Mouse (Mus musculus): Measurements from ENCODE around the gene Ifi205. TPM values are rescaled to one million over a fixed set of nuclear protein-coding genes. Genes with fewer than 3 reads are reported as not detected.

The Ifi205 gene
- polyA plus RNA-seq, 1 experiment from 2014 or later, result not detected

Other genes with a start within 250 kb of the Ifi205 start
- 0.31 TPM in 1 of 2 replicates, not detected in the other for gene Ifi211, start 118.8 kb downstream of the Ifi205 start, polyA plus RNA-seq (2015; fragmentation: Nextera tagmentation; extraction: Ambion mirVana)
- gene Mndal, start 89.3 kb downstream of the Ifi205 start, polyA plus RNA-seq (2015; fragmentation: Nextera tagmentation; extraction: Ambion mirVana), result 0.59 and 0.78 TPM in 2 replicates
- gene Ifi203, start 89.1 kb downstream of the Ifi205 start, polyA plus RNA-seq (2015; fragmentation: Nextera tagmentation; extraction: Ambion mirVana), result 0.21 and 0.85 TPM in 2 replicates
- gene Ifi202b, start 49.1 kb downstream of the Ifi205 start, polyA plus RNA-seq (2015; fragmentation: Nextera tagmentation; extraction: Ambion mirVana), result not detected in 2 replicates
- gene Olfr433, start 8.9 kb upstream of the Ifi205 start, polyA plus RNA-seq (2015; fragmentation: Nextera tagmentation; extraction: Ambion mirVana), result not detected in 2 replicates
- gene Olfr432, start 17.4 kb upstream of the Ifi205 start, polyA plus RNA-seq (2015; fragmentation: Nextera tagmentation; extraction: Ambion mirVana), result not detected in 2 replicates
- not detected in 2 replicates for gene Olfr430, start 34.8 kb upstream of the Ifi205 start, polyA plus RNA-seq (2015; fragmentation: Nextera tagmentation; extraction: Ambion mirVana)
- gene Olfr429, start 52.5 kb upstream of the Ifi205 start, polyA plus RNA-seq (2015; fragmentation: Nextera tagmentation; extraction: Ambion mirVana), result not detected in 2 replicates
- not detected in 2 replicates for gene Olfr427, start 65.1 kb upstream of the Ifi205 start, polyA plus RNA-seq (2015; fragmentation: Nextera tagmentation; extraction: Ambion mirVana)
- gene Olfr231, start 89.4 kb upstream of the Ifi205 start, polyA plus RNA-seq (2015; fragmentation: Nextera tagmentation; extraction: Ambion mirVana), result not detected in 2 replicates
- gene Olfr424, start 99.7 kb upstream of the Ifi205 start, polyA plus RNA-seq (2015; fragmentation: Nextera tagmentation; extraction: Ambion mirVana), result not detected in 2 replicates
- not detected in 2 replicates for gene Olfr420, start 123.8 kb upstream of the Ifi205 start, polyA plus RNA-seq (2015; fragmentation: Nextera tagmentation; extraction: Ambion mirVana)
- gene Spta1, start 141.0 kb upstream of the Ifi205 start, polyA plus RNA-seq (2015; fragmentation: Nextera tagmentation; extraction: Ambion mirVana), result 0.12 and 0.14 TPM in 2 replicates
- gene Olfr419, start 220.3 kb upstream of the Ifi205 start, polyA plus RNA-seq (2015; fragmentation: Nextera tagmentation; extraction: Ambion mirVana), result not detected in 2 replicates

All from neural tube, embryonic 13.5 days (tissue).